Mouse (Mus musculus): Measurements from ENCODE around the gene Pard3b. TPM values are rescaled to one million over a fixed set of nuclear protein-coding genes. Genes with fewer than 3 reads are reported as not detected.

The Pard3b gene
- polyA plus RNA-seq, 1 experiment = 5.7 TPM

GRCm38 (mm10) chr1:62532426-62533126, 894.0 kb downstream of the Pard3b start:
- 81% methylated on average over 10 of the region's 10 CpGs for WGBS

GRCm38 (mm10) chr1:62548953-62549352, 910.3 kb downstream of the Pard3b start:
- 87% methylated on average over 4 of the region's 4 CpGs for WGBS
- Histone ChIP-seq H3K4me1 (ENCODE audit: control insufficient read depth, insufficient read depth, low read length) (no peaks in the 10 kb centered on the region), H3K4me3 (replicated peaks; ENCODE audit: extremely low read depth, low read depth, low read length) (no peak overlapping the region)
- TF ChIP-seq CTCF (IDR thresholded peaks at IDR 0.05; ENCODE audit: insufficient read depth, low read length) = no peak
- no peak for TF ChIP-seq POLR2A (IDR thresholded peaks at IDR 0.05; ENCODE audit: borderline replicate concordance, extremely low read depth, low read depth, low read length)
- no peak for DNase-seq

More at GRCm38 (mm10) chr1:62532426-62533126, 894.0 kb downstream of the Pard3b start:
- no peaks in the 10 kb centered on the region for H3K4me1 ChIP-seq (ENCODE audit: control insufficient read depth, insufficient read depth, low read length)
- H3K4me3 ChIP-seq (replicated peaks; ENCODE audit: extremely low read depth, low read depth, low read length) = no peak overlapping the region
- no peak for DNase-seq
- TF ChIP-seq CTCF (IDR thresholded peaks at IDR 0.05; ENCODE audit: insufficient read depth, low read length) = no peak
- TF ChIP-seq POLR2A (IDR thresholded peaks at IDR 0.05; ENCODE audit: borderline replicate concordance, extremely low read depth, low read depth, low read length) = no peak

- Histone ChIP-seq H3K4me1 (ENCODE audit: control insufficient read depth, insufficient read depth, low read length) (no peaks in the 10 kb centered on the region), H3K4me3 (replicated peaks; ENCODE audit: extremely low read depth, low read depth, low read length) (no peak overlapping the region)
- no peak for DNase-seq
- WGBS = 52% methylated on average over 2 of the region's 2 CpGs
- TF ChIP-seq POLR2A (IDR thresholded peaks at IDR 0.05; ENCODE audit: borderline replicate concordance, extremely low read depth, low read depth, low read length) (no peak), CTCF (IDR thresholded peaks at IDR 0.05; ENCODE audit: insufficient read depth, low read length) (no peak)
Observed at GRCm38 (mm10) chr1:62550546-62550945, 911.9 kb downstream of the Pard3b start.

- WGBS = 81% methylated on average over 6 of the region's 6 CpGs
- no peak for TF ChIP-seq POLR2A (IDR thresholded peaks at IDR 0.05; ENCODE audit: borderline replicate concordance, extremely low read depth, low read depth, low read length)
- Histone ChIP-seq H3K4me1 (ENCODE audit: control insufficient read depth, insufficient read depth, low read length) (no peaks in the 10 kb centered on the region), H3K4me3 (replicated peaks; ENCODE audit: extremely low read depth, low read depth, low read length) (no peak overlapping the region)
- no peak for DNase-seq
Observed at GRCm38 (mm10) chr1:62551516-62551915, 912.9 kb downstream of the Pard3b start.

GRCm38 (mm10) chr1:62555838-62556237, 917.2 kb downstream of the Pard3b start:
- no peaks in the 10 kb centered on the region for H3K4me1 ChIP-seq (ENCODE audit: control insufficient read depth, insufficient read depth, low read length)
- no peak for DNase-seq
- 51% methylated on average over 1 of the region's 1 CpGs for WGBS
- no peak overlapping the region for H3K4me3 ChIP-seq (replicated peaks; ENCODE audit: extremely low read depth, low read depth, low read length)
- TF ChIP-seq POLR2A (IDR thresholded peaks at IDR 0.05; ENCODE audit: borderline replicate concordance, extremely low read depth, low read depth, low read length) (no peak), CTCF (IDR thresholded peaks at IDR 0.05; ENCODE audit: insufficient read depth, low read length) (no peak)

GRCm38 (mm10) chr1:62562987-62563386, 924.4 kb downstream of the Pard3b start:
- no peaks in the 10 kb centered on the region for H3K4me1 ChIP-seq (ENCODE audit: control insufficient read depth, insufficient read depth, low read length)
- DNase-seq = no peak
- TF ChIP-seq POLR2A (IDR thresholded peaks at IDR 0.05; ENCODE audit: borderline replicate concordance, extremely low read depth, low read depth, low read length) (no peak), CTCF (IDR thresholded peaks at IDR 0.05; ENCODE audit: insufficient read depth, low read length) (no peak)

GRCm38 (mm10) chr1:62564245-62565119, 925.9 kb downstream of the Pard3b start:
- WGBS = 58% methylated on average over 13 of the region's 13 CpGs
- TF ChIP-seq CTCF (IDR thresholded peaks at IDR 0.05; ENCODE audit: insufficient read depth, low read length) (no peak), POLR2A (IDR thresholded peaks at IDR 0.05; ENCODE audit: borderline replicate concordance, extremely low read depth, low read depth, low read length) (no peak)
- H3K4me3 ChIP-seq (replicated peaks; ENCODE audit: extremely low read depth, low read depth, low read length) = no peak overlapping the region
- no peaks in the 10 kb centered on the region for H3K4me1 ChIP-seq (ENCODE audit: control insufficient read depth, insufficient read depth, low read length)
- DNase-seq = no peak

More at GRCm38 (mm10) chr1:62562987-62563386, 924.4 kb downstream of the Pard3b start:
- no peak overlapping the region for H3K4me3 ChIP-seq (replicated peaks; ENCODE audit: extremely low read depth, low read depth, low read length)
- WGBS = 92% methylated on average over 7 of the region's 7 CpGs

- no peaks in the 10 kb centered on the region for H3K4me1 ChIP-seq (ENCODE audit: control insufficient read depth, insufficient read depth, low read length)
- no peak for TF ChIP-seq POLR2A (IDR thresholded peaks at IDR 0.05; ENCODE audit: borderline replicate concordance, extremely low read depth, low read depth, low read length)
- no peak for TF ChIP-seq CTCF (IDR thresholded peaks at IDR 0.05; ENCODE audit: insufficient read depth, low read length)
- no peak for DNase-seq
- no peak overlapping the region for H3K4me3 ChIP-seq (replicated peaks; ENCODE audit: extremely low read depth, low read depth, low read length)
- 87% methylated on average over 9 of the region's 9 CpGs for WGBS
Observed at GRCm38 (mm10) chr1:62565120-62565809, 926.6 kb downstream of the Pard3b start.

GRCm38 (mm10) chr1:62566596-62566995, 928.0 kb downstream of the Pard3b start:
- no peaks in the 10 kb centered on the region for H3K4me1 ChIP-seq (ENCODE audit: control insufficient read depth, insufficient read depth, low read length)
- no peak overlapping the region for H3K4me3 ChIP-seq (replicated peaks; ENCODE audit: extremely low read depth, low read depth, low read length)
- no peak for DNase-seq
- no peak for TF ChIP-seq POLR2A (IDR thresholded peaks at IDR 0.05; ENCODE audit: borderline replicate concordance, extremely low read depth, low read depth, low read length)
- TF ChIP-seq CTCF (IDR thresholded peaks at IDR 0.05; ENCODE audit: insufficient read depth, low read length) = no peak
- WGBS = 28% methylated on average over 4 of the region's 4 CpGs
